Mouse (Mus musculus): ENCODE measurements around the gene Pafah1b1. TPM values are rescaled to one million over a fixed set of nuclear protein-coding genes. Genes with fewer than 3 reads are reported as not detected.

Pafah1b1 gene
- total RNA-seq (2018; cell fraction: chromatin; rRNA removed) = 100 to 1,000 TPM in 8 of 26 experiments, 10 to 100 TPM in 18; 56.1 to 118 (median 94.4) TPM
- total RNA-seq (2018; cell fraction: cytosol; rRNA removed) = 100 to 1,000 TPM in 21 of 26 experiments, 10 to 100 TPM in 5; 90.1 to 141 (median 111) TPM
- total RNA-seq (2018; cell fraction: nucleus; rRNA removed) = 100 to 1,000 TPM in 15 of 26 experiments, 10 to 100 TPM in 11; 81.7 to 144 (median 103) TPM
- polyA plus RNA-seq (2018) = 65.1 to 129 TPM (median 83.5 TPM) in 3 replicates

DNA sequence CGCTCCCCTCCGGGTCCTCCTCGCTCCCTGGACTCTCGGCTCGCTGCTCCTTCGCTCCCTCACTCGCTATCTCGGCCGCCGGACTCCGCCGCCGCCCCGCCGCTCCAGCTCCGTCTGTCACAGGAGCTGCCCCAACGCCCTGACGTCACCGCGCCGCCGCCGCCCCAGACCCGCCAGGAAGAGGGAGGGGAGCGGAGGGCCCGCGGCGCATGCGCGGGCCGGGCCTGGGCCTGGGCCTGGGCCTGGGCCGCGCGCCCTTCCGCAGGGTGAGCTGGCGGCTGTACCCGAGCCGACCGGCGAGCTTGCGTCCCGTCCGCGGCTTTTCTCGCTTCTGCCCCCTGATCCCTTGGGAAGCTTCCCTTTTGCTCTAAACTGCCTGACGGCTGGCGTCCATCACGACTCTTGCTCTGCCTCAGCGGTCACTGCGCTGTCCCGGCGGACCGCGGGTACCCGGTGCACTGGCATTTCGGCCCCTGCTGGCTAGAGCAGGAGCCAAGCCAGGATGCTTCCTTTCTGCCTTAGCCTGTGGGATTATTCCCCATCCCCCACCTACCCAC lies at the start of gene Pafah1b1:
Gene Pafah1b1, minus strand, starts transcription at position 436 of the 557 bp plus-strand sequence.
- peaks cover 44% of the 10 kb centered on the region for H3K79me2 ChIP-seq (ENCODE audit: inconsistent target)
- 2% methylated on average over 36 of the region's 56 CpGs for WGBS (ENCODE audit: missing documents)
- peak within 1 kb of the TSS; percentile 67 for H3K27ac ChIP-seq
- no peaks in the 10 kb centered on the region for H3K36me3 ChIP-seq (ENCODE audit: inconsistent target)
- H3K4me3 ChIP-seq (ENCODE audit: inconsistent target) = peak within 1 kb of the TSS; percentile 76

DNA sequence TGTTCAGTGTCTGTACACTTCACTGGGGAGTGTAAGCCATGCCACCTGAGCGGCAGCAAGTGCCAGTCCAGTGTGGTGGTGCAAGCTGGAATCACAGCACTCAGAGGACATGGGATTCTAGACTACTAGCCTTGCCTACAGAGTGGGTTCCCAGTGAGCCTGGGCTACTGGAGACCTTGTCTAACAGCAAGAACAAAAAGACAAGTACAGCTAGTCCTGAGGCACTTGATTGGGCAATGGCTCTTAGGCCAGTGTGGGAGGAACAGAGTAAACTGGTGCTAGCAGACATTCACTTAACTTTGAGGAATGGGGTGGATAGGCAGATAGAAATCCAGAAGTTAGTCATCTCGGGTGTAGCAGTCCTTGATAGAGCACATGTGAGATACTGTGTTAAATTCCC lies 47.9 kb upstream of the Pafah1b1 start:
- WGBS (ENCODE audit: missing documents) = 80% methylated on average over 2 of the region's 2 CpGs
- no peak overlapping the region for H3K27ac ChIP-seq
- no peak overlapping the region for H3K4me3 ChIP-seq (ENCODE audit: inconsistent target)
- peaks cover 64% of the 10 kb centered on the region for H3K79me2 ChIP-seq (ENCODE audit: inconsistent target)
- H3K36me3 ChIP-seq (ENCODE audit: inconsistent target) = peaks cover 8% of the 10 kb centered on the region; the same call in 1 of the 2 replicates

DNA sequence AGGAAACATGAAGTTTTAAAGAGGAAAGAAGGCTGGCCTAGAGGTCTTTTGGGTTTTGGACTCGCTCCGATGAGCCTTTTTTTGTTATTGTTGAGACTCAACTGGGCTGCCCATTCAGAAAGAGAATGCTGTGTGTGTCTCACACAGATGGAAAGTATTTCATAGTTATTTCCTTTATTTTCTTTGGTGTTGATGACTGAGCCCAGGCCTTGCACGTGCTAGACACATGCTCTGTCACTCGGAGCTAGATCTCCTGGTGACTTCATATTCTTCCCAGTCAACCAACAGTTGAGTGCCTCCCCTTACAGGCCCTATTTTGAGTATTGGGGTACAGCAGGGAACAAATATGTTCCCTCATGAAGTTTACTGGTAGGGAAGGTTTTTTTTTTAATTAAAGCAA lies 47.2 kb upstream of the Pafah1b1 start:
- Histone ChIP-seq H3K79me2 (ENCODE audit: inconsistent target) (peaks cover 56% of the 10 kb centered on the region), H3K27ac (peak overlapping the region; percentile 61), H3K36me3 (ENCODE audit: inconsistent target) (peaks cover 8% of the 10 kb centered on the region; the same call in 1 of the 2 replicates), H3K4me3 (ENCODE audit: inconsistent target) (peak overlapping the region; percentile 78)
- WGBS (ENCODE audit: missing documents) = 82% methylated on average over 4 of the region's 4 CpGs

DNA sequence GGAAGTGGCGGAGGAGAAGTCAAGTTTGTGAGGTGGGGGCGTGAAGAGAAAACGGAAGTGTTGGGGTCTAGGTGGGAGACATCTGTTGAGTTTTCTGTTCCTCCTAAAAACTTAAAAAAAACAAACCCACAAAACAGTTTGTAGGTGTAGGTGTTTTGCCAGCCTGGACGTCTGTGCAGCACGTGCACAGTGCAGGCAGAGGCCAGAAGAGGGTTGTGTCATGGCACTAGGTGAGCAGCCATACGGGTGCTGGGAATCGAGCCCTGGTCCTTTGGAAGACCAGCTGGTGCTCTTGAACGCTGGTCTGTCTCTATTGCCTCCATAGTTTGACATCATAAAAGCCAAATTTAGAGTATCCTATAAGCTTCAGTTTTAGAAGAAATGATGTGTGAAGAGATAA lies 46.8 kb upstream of the Pafah1b1 start:
- peaks cover 52% of the 10 kb centered on the region for H3K79me2 ChIP-seq (ENCODE audit: inconsistent target)
- WGBS (ENCODE audit: missing documents) = 14% methylated on average over 8 of the region's 8 CpGs
- H3K27ac ChIP-seq = peak overlapping the region; percentile 61
- peak overlapping the region; percentile 78 for H3K4me3 ChIP-seq (ENCODE audit: inconsistent target)
- peaks cover 8% of the 10 kb centered on the region; the same call in 1 of the 2 replicates for H3K36me3 ChIP-seq (ENCODE audit: inconsistent target)

DNA sequence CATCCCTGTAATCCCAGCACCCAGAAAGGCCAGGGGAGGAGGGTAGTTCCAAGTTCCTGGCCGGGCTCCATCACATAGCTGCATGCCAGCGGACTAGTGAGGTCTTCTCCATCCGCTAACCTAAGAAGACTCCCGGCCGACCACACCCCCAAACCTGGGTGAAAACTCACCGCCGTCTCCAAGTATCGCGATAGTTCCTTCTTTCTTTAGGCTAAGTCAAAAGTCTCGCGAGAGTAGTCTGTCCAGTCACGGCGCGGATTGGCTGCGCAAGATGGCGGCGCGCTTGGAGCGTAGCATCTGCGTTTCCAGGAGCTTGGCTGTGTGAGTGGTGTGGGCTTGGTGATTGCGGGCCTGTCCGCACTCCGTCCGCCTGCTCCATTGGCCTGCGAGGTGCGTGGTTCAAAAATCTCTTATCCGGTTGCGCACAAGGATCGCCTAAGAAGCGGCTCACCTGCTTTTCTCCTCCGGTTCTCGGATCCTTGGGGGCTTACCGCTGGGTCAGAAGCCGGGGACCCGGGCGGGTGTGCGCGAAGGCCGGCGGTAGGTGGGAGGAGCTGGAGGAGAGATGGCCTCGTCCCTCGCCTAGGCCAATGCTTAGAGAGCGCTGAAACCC lies 46.2 kb upstream of the Pafah1b1 start, which contains the start of gene Mettl16:
Gene Mettl16, plus strand, starts transcription at position 236 of the 613 bp plus-strand sequence.
- under 1% methylated on average over 41 of the region's 43 CpGs for WGBS (ENCODE audit: missing documents)
- peaks cover 8% of the 10 kb centered on the region; the same call in 1 of the 2 replicates for H3K36me3 ChIP-seq (ENCODE audit: inconsistent target)

DNA sequence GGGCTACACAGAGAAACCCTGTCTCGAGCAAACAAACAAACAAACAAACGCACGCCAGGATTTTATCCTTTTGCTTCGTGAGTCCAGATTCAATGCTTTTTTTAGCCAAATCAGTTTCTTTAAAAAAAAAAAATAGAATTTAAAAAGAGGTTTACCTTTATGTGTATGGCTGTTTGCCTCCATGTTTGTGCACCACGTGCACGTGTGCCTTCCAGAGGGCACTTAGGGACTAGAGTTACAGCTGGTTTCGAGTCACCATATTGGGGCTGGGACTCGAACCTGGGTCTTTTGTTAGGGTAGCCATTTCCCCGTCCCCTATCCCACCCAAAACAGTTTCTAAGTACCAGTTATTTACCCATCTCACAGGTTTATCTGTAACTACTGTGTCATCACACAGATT lies 45.6 kb upstream of the Pafah1b1 start:
- H3K27ac ChIP-seq = 0 out of 2 replicates have a peak overlapping the region, but pooled peaks have one; percentile 61
- WGBS (ENCODE audit: missing documents) = 90% methylated on average over 9 of the region's 9 CpGs
- H3K36me3 ChIP-seq (ENCODE audit: inconsistent target) = peaks cover 8% of the 10 kb centered on the region; the same call in 1 of the 2 replicates
- peak overlapping the region; percentile 78 for H3K4me3 ChIP-seq (ENCODE audit: inconsistent target)
- H3K79me2 ChIP-seq (ENCODE audit: inconsistent target) = peaks cover 40% of the 10 kb centered on the region

More for the DNA sequence above, 46.2 kb upstream of the Pafah1b1 start, which contains the start of gene Mettl16:
- Histone ChIP-seq H3K79me2 (ENCODE audit: inconsistent target) (peaks cover 47% of the 10 kb centered on the region), H3K4me3 (ENCODE audit: inconsistent target) (peak within 1 kb of the TSS; percentile 78), H3K27ac (peak within 1 kb of the TSS; percentile 61)

DNA sequence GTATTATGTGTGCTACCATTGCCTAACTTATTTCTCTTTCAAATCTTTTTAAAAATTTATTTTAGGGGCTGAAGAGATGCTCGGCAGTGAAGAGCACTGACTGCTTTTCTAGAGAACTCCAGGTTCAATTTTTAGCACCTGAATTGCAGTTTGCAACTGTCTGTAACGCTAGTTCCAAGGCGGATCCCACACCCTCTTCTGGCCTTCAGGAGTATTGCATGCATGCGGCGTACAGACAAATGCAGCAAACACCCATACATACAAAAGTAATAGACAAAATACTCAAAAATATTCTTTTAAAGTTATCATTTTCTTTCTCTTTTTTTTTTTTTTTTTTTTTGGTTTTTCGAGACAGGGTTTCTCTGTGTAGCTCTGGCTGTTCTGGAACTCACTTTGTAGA lies 43.6 kb upstream of the Pafah1b1 start:
- WGBS (ENCODE audit: missing documents) = 54% methylated on average over 5 of the region's 6 CpGs
- peaks cover 21% of the 10 kb centered on the region for H3K79me2 ChIP-seq (ENCODE audit: inconsistent target)
- no peak overlapping the region for H3K4me3 ChIP-seq (ENCODE audit: inconsistent target)
- no peak overlapping the region for H3K27ac ChIP-seq
- no peaks in the 10 kb centered on the region for H3K36me3 ChIP-seq (ENCODE audit: inconsistent target)

DNA sequence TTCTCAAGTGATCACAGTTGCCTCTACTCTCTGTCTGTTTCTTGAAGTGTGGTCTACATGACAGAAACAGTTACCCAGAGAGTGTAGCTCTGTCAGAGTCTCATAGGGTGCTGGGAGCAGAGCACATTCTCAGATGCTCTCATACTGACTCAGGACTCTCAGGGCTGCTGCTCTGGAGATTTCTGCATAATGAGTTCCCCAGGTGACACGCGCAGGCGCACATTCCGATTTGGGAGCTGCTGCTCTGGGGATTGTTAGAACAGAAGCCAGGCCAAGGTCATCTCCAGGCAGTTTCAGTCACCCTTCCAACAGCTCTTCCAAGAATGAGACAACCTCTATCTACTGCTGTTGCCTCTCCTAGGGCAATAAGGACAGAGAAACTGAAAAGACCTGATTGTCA lies 43.0 kb upstream of the Pafah1b1 start:
- WGBS (ENCODE audit: missing documents) = 92% methylated on average over 4 of the region's 4 CpGs
- Histone ChIP-seq H3K36me3 (ENCODE audit: inconsistent target) (no peaks in the 10 kb centered on the region), H3K4me3 (ENCODE audit: inconsistent target) (no peak overlapping the region), H3K79me2 (ENCODE audit: inconsistent target) (peaks cover 16% of the 10 kb centered on the region), H3K27ac (no peak overlapping the region)

DNA sequence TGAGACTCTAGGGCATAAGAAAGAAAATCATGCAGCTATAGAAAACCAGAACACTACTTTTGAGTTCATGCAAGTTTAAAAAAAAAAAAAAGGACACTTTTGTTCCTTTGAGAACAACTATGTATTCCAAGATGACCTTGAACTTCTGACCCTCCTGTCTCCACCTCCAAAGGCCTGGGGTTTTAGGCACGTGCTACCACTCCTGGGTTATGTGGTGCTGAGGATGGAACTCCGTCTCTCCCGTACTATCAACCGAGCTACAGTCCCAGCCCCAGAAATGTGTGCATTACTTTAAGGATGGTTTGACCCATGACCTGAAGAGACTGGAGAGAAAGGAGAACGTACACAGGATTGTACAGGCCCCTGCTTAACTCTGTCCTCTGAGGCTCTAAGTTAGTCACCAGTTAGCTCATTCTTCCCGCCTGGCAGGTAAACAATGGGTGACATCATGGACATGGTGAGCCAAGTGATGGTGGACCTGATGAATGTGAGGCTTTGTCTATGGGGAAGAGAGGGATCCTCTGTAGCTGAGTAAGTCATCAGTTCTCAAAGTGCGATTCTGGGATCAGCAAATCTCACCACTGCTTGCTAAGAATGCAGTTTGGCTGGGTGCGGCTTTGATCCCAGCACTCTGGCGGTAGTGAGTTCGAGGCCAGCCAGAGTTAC lies 39.6 kb upstream of the Pafah1b1 start:
- H3K79me2 ChIP-seq (ENCODE audit: inconsistent target) = no peaks in the 10 kb centered on the region
- H3K4me3 ChIP-seq (ENCODE audit: inconsistent target) = no peak overlapping the region
- no peak overlapping the region for H3K27ac ChIP-seq
- H3K36me3 ChIP-seq (ENCODE audit: inconsistent target) = no peaks in the 10 kb centered on the region
- WGBS (ENCODE audit: missing documents) = 94% methylated on average over 10 of the region's 10 CpGs

DNA sequence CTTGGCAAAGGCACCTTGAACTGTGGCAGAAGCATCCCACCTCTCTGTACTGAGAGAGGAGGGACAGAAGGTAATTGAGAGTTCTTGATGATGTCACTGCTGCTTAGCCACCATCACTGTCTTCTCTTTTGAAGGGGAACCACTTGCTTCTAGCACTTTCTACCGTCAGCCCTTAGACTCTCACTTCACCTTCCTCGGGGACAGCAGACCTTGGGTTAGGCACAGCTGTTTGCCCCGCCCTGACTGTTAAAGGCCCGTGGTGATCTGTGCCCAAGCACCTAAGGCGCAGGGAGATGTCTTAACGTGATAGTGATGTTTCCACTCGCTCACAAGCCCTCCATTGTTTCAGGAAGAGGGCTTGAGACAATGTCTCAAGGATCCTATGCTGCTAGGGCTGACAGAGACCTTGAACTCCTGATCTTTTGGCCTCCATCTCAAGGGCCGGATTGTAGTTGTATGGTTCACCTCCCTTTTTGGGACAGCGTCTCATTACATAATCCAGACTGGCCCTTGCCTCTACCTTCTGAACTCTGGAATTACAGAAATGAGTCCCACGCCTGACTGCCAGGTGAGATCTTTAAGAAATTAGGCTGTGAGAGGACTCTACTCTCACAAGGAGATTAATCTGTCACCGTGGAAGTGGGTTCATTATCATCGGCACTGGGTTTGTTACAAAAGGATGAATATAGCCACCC lies 36.7 kb upstream of the Pafah1b1 start:
- H3K4me3 ChIP-seq (ENCODE audit: inconsistent target) = no peak overlapping the region
- WGBS (ENCODE audit: missing documents) = 72% methylated on average over 12 of the region's 12 CpGs
- no peak overlapping the region for H3K27ac ChIP-seq

DNA sequence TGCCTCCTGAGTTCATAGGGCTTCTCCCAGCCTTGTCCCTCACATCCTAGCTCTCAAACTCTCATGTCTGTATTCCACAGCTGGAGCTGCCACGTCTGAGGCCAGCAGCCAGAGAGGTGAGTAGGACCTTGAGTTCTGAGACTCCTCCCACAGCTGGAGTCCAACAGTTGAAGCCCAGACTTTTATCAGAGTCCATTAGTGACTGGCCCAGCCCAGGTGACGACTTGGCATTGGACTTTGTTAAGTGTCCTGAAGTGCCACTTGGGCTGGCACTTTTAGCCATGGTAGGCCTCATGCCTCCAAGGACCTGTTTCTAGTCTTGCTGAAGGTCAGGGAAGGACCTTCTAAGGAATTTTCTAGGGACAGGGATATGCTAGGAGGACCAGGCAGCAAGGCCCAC lies 32.2 kb upstream of the Pafah1b1 start:
- H3K4me3 ChIP-seq (ENCODE audit: inconsistent target) = no peak overlapping the region
- 95% methylated on average over 2 of the region's 2 CpGs for WGBS (ENCODE audit: missing documents)

More for the DNA sequence above, 36.7 kb upstream of the Pafah1b1 start:
- Histone ChIP-seq H3K79me2 (ENCODE audit: inconsistent target) (no peaks in the 10 kb centered on the region), H3K36me3 (ENCODE audit: inconsistent target) (no peaks in the 10 kb centered on the region)

DNA sequence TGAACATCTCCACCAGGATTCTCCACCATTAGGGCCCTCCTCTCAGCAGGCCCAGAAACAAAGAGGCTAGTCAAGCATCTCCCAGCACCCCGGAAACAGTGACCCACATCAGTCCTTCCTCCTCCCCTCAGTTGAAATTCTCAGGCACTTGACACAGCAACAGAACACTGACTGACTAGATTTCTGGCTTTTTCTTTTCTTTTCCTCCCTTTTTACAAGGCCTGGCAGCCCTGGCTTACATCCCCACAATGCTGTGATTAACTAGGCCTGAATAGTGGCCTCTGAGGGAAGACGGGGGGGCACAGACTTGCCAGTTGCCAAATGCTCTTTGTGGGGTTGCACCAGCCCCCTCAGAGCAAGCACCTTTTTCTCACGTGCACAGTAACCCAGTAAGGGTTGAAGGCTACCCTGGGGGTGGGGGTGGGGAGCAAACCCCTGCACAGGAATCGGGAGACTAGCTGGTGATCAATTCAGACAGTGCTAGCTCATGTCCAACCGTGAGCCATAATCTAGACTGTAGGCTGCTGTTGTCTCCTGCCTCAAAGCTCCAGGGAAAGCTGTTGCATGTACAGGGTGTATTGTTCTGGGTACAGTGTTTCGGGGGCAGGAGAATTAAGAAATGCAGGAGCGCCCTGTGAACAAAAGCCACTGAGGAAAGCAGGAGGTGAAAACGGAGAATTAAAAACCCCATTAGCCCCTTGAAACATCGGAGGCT lies 27.0 kb upstream of the Pafah1b1 start:
- Histone ChIP-seq H3K27ac (no peak overlapping the region), H3K79me2 (ENCODE audit: inconsistent target) (no peaks in the 10 kb centered on the region), H3K4me3 (ENCODE audit: inconsistent target) (no peak overlapping the region), H3K36me3 (ENCODE audit: inconsistent target) (no peaks in the 10 kb centered on the region)
- 100% methylated on average over 8 of the region's 9 CpGs for WGBS (ENCODE audit: missing documents)

More for the DNA sequence above, 32.2 kb upstream of the Pafah1b1 start:
- Histone ChIP-seq H3K27ac (no peak overlapping the region), H3K36me3 (ENCODE audit: inconsistent target) (no peaks in the 10 kb centered on the region), H3K79me2 (ENCODE audit: inconsistent target) (no peaks in the 10 kb centered on the region)

DNA sequence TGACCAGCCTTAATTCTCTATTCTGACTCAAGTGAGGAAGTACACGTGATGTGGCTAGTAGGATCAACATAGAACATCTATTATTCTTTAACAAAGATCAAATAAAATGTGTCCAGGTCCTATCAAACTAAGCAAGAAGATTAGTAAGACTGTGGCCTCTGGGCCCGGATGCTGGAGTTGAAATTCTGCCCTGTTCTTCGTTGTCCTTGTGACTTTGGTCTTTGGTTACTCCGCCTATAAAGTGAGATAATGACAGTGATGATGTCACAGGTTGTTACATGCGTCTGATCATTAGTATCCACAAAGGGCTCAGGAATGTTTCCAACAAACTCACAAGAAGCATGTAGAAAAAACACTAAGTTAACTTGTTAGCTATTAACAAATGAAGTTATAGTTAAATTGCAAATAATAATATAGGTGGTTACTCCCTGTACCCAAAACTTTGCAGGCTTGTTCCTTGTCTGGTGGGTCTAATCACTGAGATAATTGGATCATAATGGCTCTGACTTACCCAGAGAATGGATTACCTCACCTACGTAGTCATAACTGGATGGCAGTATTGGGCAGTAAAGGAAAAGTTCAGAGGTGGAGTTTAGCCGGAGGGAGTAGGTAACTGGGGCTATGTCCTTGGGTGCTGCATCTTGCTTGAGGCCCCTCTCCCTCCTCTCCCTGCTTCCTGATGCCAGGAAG lies 26.3 kb upstream of the Pafah1b1 start:
- Histone ChIP-seq H3K79me2 (ENCODE audit: inconsistent target) (no peaks in the 10 kb centered on the region), H3K36me3 (ENCODE audit: inconsistent target) (no peaks in the 10 kb centered on the region), H3K27ac (no peak overlapping the region), H3K4me3 (ENCODE audit: inconsistent target) (no peak overlapping the region)
- WGBS (ENCODE audit: missing documents) = 91% methylated on average over 7 of the region's 7 CpGs
